Mouse (Mus musculus): Measurements from ENCODE around the gene Tacc3. TPM values are rescaled to one million over a fixed set of nuclear protein-coding genes. Genes with fewer than 3 reads are reported as not detected.

Tacc3 gene
- polyA plus RNA-seq, 1 experiment: 58.6 TPM

GRCm38 (mm10) chr5:33689221-33689844 lies 31.4 kb downstream of the Tacc3 start:
- no peaks in the 10 kb centered on the region for H3K4me1 ChIP-seq (ENCODE audit: control insufficient read depth, insufficient read depth, low read length)
- no peak overlapping the region for H3K4me3 ChIP-seq (ENCODE audit: insufficient read depth, low read length)
- no peak overlapping the region for H3K27ac ChIP-seq (ENCODE audit: insufficient read depth, low read depth, low read length)
- no peak for TF ChIP-seq POLR2A (IDR thresholded peaks at IDR 0.05; ENCODE audit: borderline replicate concordance, low read depth, low read length)
- no peak for TF ChIP-seq CTCF (IDR thresholded peaks at IDR 0.05; ENCODE audit: low read depth, low read length)

GRCm38 (mm10) chr5:33689852-33690645 lies 32.1 kb downstream of the Tacc3 start:
- Histone ChIP-seq H3K27ac (ENCODE audit: insufficient read depth, low read depth, low read length) (no peak overlapping the region), H3K4me3 (ENCODE audit: insufficient read depth, low read length) (no peak overlapping the region), H3K4me1 (ENCODE audit: control insufficient read depth, insufficient read depth, low read length) (no peaks in the 10 kb centered on the region)
- TF ChIP-seq CTCF (IDR thresholded peaks at IDR 0.05; ENCODE audit: low read depth, low read length) (no peak), POLR2A (IDR thresholded peaks at IDR 0.05; ENCODE audit: borderline replicate concordance, low read depth, low read length) (no peak)

GRCm38 (mm10) chr5:33692393-33692792 lies 34.5 kb downstream of the Tacc3 start:
- Histone ChIP-seq H3K27ac (ENCODE audit: insufficient read depth, low read depth, low read length) (no peak overlapping the region), H3K4me1 (ENCODE audit: control insufficient read depth, insufficient read depth, low read length) (no peaks in the 10 kb centered on the region), H3K4me3 (ENCODE audit: insufficient read depth, low read length) (no peak overlapping the region)
- no peak for TF ChIP-seq POLR2A (IDR thresholded peaks at IDR 0.05; ENCODE audit: borderline replicate concordance, low read depth, low read length)
- no peak for TF ChIP-seq CTCF (IDR thresholded peaks at IDR 0.05; ENCODE audit: low read depth, low read length)

- TF ChIP-seq CTCF (IDR thresholded peaks at IDR 0.05; ENCODE audit: low read depth, low read length) (no peak), POLR2A (IDR thresholded peaks at IDR 0.05; ENCODE audit: borderline replicate concordance, low read depth, low read length) (no peak)
- H3K27ac ChIP-seq (ENCODE audit: insufficient read depth, low read depth, low read length): no peak overlapping the region
- H3K4me1 ChIP-seq (ENCODE audit: control insufficient read depth, insufficient read depth, low read length): no peaks in the 10 kb centered on the region
- H3K4me3 ChIP-seq (ENCODE audit: insufficient read depth, low read length): no peak overlapping the region
Measured at GRCm38 (mm10) chr5:33694461-33694847, 36.5 kb downstream of the Tacc3 start.

GRCm38 (mm10) chr5:33694848-33695717 lies 37.2 kb downstream of the Tacc3 start:
- no peak for TF ChIP-seq CTCF (IDR thresholded peaks at IDR 0.05; ENCODE audit: low read depth, low read length)
- no peak for TF ChIP-seq POLR2A (IDR thresholded peaks at IDR 0.05; ENCODE audit: borderline replicate concordance, low read depth, low read length)
- H3K27ac ChIP-seq (ENCODE audit: insufficient read depth, low read depth, low read length): no peak overlapping the region
- H3K4me3 ChIP-seq (ENCODE audit: insufficient read depth, low read length): peak overlapping the region; percentile 28
- no peaks in the 10 kb centered on the region for H3K4me1 ChIP-seq (ENCODE audit: control insufficient read depth, insufficient read depth, low read length)

GRCm38 (mm10) chr5:33695718-33696121 lies 37.8 kb downstream of the Tacc3 start:
- H3K4me3 ChIP-seq (ENCODE audit: insufficient read depth, low read length): no peak overlapping the region
- no peak for TF ChIP-seq CTCF (IDR thresholded peaks at IDR 0.05; ENCODE audit: low read depth, low read length)
- TF ChIP-seq POLR2A (IDR thresholded peaks at IDR 0.05; ENCODE audit: borderline replicate concordance, low read depth, low read length): no peak
- no peak overlapping the region for H3K27ac ChIP-seq (ENCODE audit: insufficient read depth, low read depth, low read length)
- no peaks in the 10 kb centered on the region for H3K4me1 ChIP-seq (ENCODE audit: control insufficient read depth, insufficient read depth, low read length)

- TF ChIP-seq CTCF (IDR thresholded peaks at IDR 0.05; ENCODE audit: low read depth, low read length): no peak
- no peak for TF ChIP-seq POLR2A (IDR thresholded peaks at IDR 0.05; ENCODE audit: borderline replicate concordance, low read depth, low read length)
- Histone ChIP-seq H3K4me1 (ENCODE audit: control insufficient read depth, insufficient read depth, low read length) (no peaks in the 10 kb centered on the region), H3K27ac (ENCODE audit: insufficient read depth, low read depth, low read length) (no peak overlapping the region), H3K4me3 (ENCODE audit: insufficient read depth, low read length) (no peak overlapping the region)
Measured at GRCm38 (mm10) chr5:33696430-33696829, 38.5 kb downstream of the Tacc3 start.

- Histone ChIP-seq H3K4me3 (ENCODE audit: insufficient read depth, low read length) (no peak overlapping the region), H3K27ac (ENCODE audit: insufficient read depth, low read depth, low read length) (no peak overlapping the region), H3K4me1 (ENCODE audit: control insufficient read depth, insufficient read depth, low read length) (no peaks in the 10 kb centered on the region)
- TF ChIP-seq POLR2A (IDR thresholded peaks at IDR 0.05; ENCODE audit: borderline replicate concordance, low read depth, low read length) (no peak), CTCF (IDR thresholded peaks at IDR 0.05; ENCODE audit: low read depth, low read length) (no peak)
Measured at GRCm38 (mm10) chr5:33697534-33697933, 39.6 kb downstream of the Tacc3 start.

GRCm38 (mm10) chr5:33697947-33698512 lies 40.1 kb downstream of the Tacc3 start:
- no peaks in the 10 kb centered on the region for H3K4me1 ChIP-seq (ENCODE audit: control insufficient read depth, insufficient read depth, low read length)
- no peak overlapping the region for H3K27ac ChIP-seq (ENCODE audit: insufficient read depth, low read depth, low read length)
- no peak for TF ChIP-seq POLR2A (IDR thresholded peaks at IDR 0.05; ENCODE audit: borderline replicate concordance, low read depth, low read length)
- TF ChIP-seq CTCF (IDR thresholded peaks at IDR 0.05; ENCODE audit: low read depth, low read length): no peak
- no peak overlapping the region for H3K4me3 ChIP-seq (ENCODE audit: insufficient read depth, low read length)

Data from bone marrow macrophage, adult 2 months (primary cell).